Comparison of ENCODE assay signal across 15 mouse cellular contexts in the genomic region with DNA sequence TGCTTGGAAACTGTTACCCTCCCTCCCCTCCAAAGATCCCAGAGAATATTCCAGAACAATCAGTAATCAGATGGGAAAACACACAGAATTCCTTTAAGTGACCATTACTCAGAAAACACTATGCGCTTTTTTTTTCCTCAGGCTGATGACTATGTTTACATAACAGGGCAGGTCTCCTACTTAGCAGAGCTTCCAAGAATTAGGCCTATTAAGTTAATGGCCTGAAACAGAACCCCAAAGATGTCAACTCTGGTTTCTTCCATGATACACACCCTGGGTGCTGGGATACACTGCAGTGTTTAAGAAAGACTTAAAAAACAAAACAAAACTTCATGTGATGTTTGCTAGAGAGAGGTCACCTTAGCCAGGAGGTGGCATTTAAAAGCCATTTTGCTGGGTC.
"Had no signal": no experiment of that assay in that cellular context is flagged by ENCODE, and none has a peak within 500 bp of the region (broad histone marks: within the 10 kb centered on the region; RNA-seq: fewer than 3 reads in every experiment).

No protein-coding gene starts in this region.

- H3K27me3 ChIP-seq: limb, embryonic 15.5 days; lung, embryonic 15.5 days had no signal

- H3K4me3 ChIP-seq: limb, embryonic 15.5 days; liver, embryonic 13.5 days; lung, embryonic 15.5 days; midbrain, embryonic 12.5 days had no signal

- H3K36me3 ChIP-seq: limb, embryonic 15.5 days; liver, embryonic 13.5 days; lung, embryonic 15.5 days; midbrain, embryonic 12.5 days had no signal

- H3K4me2 ChIP-seq: limb, embryonic 15.5 days; liver, embryonic 13.5 days; lung, embryonic 15.5 days; midbrain, embryonic 12.5 days had no signal

- ATAC-seq: liver, postnatal 0 days; midbrain, embryonic 16.5 days had no signal

- H3K27ac ChIP-seq: limb, embryonic 15.5 days; liver, embryonic 13.5 days; lung, embryonic 15.5 days; macrophage; midbrain, embryonic 12.5 days had no signal

- H3K9ac ChIP-seq: limb, embryonic 15.5 days; liver, embryonic 13.5 days; liver, postnatal 0 days; lung, embryonic 15.5 days; midbrain, embryonic 12.5 days had no signal

- DNase-seq: kidney, postnatal 10 days; layer of hippocampus, adult 9-11 months; layer of hippocampus, postnatal 36 days; liver, embryonic 13.5 days; liver, postnatal 0 days; lung, postnatal 14 days; right cerebral cortex, postnatal 4 days; spleen, adult 18-20 months; thymus, adult 18-20 months; thymus, postnatal 14 days had no signal

- H3K4me1 ChIP-seq: liver, embryonic 13.5 days; midbrain, embryonic 12.5 days had no signal

- H3K9me3 ChIP-seq: limb, embryonic 15.5 days; liver, embryonic 13.5 days; lung, embryonic 15.5 days; midbrain, embryonic 12.5 days had no signal
